Mouse (Mus musculus): Measurements from ENCODE around the gene 4930518I15Rik. TPM values are rescaled to one million over a fixed set of nuclear protein-coding genes. Genes with fewer than 3 reads are reported as not detected.
"Not testable (repeated sequence)": the region's sequence is repeated elsewhere in the genome, so short reads cannot be mapped to it uniquely, and the experiment has no call there.

4930518I15Rik gene
- polyA plus RNA-seq, 1 experiment from 2014 or later, result 4.1 TPM

GRCm38 (mm10) chr2:156892821-156893220 lies 35.1 kb upstream of the 4930518I15Rik start:
- H3K4me2 ChIP-seq (replicated peaks; ENCODE audit: low read depth, low read length), result no peak overlapping the region
- H3K27me3 ChIP-seq (replicated peaks; ENCODE audit: insufficient read depth, low read length), result no peaks in the 10 kb centered on the region
- H3K9me3 ChIP-seq (ENCODE audit: low read length), result no peaks in the 10 kb centered on the region
- no peak overlapping the region for H3K27ac ChIP-seq (ENCODE audit: low read length)
- TF ChIP-seq EP300 (IDR thresholded peaks at IDR 0.05) (no peak), CTCF (IDR thresholded peaks at IDR 0.05) (no peak)
- no peaks in the 10 kb centered on the region for H3K4me1 ChIP-seq (ENCODE audit: insufficient read depth, low read depth, low read length)
- WGBS, result 68% methylated on average over 6 of the region's 6 CpGs
- DNase-seq (ENCODE audit: low spot score), result no peak
- ATAC-seq, result no peak
- H3K36me3 ChIP-seq (ENCODE audit: insufficient read depth, low read length), result no peaks in the 10 kb centered on the region
- no peak overlapping the region for H3K9ac ChIP-seq (replicated peaks; ENCODE audit: low read depth)
- H3K4me3 ChIP-seq (ENCODE audit: low read depth, low read length), result no peak overlapping the region

- no peaks in the 10 kb centered on the region for H3K9me3 ChIP-seq (ENCODE audit: low read length)
- no peaks in the 10 kb centered on the region for H3K4me1 ChIP-seq (ENCODE audit: insufficient read depth, low read depth, low read length)
- DNase-seq (ENCODE audit: low spot score), result no peak
- no peak for TF ChIP-seq EP300 (IDR thresholded peaks at IDR 0.05)
- no peak for TF ChIP-seq CTCF (IDR thresholded peaks at IDR 0.05)
- H3K27me3 ChIP-seq (replicated peaks; ENCODE audit: insufficient read depth, low read length), result no peaks in the 10 kb centered on the region
- no peak overlapping the region for H3K4me3 ChIP-seq (ENCODE audit: low read depth, low read length)
- no peak for ATAC-seq
- H3K36me3 ChIP-seq (ENCODE audit: insufficient read depth, low read length), result no peaks in the 10 kb centered on the region
- no peak overlapping the region for H3K9ac ChIP-seq (replicated peaks; ENCODE audit: low read depth)
- no peak overlapping the region for H3K27ac ChIP-seq (ENCODE audit: low read length)
- no peak overlapping the region for H3K4me2 ChIP-seq (replicated peaks; ENCODE audit: low read depth, low read length)
- WGBS, result 30% methylated on average over 3 of the region's 3 CpGs
These were observed 34.5 kb upstream of the 4930518I15Rik start for GRCm38 (mm10) chr2:156892240-156892639.

GRCm38 (mm10) chr2:156888490-156888889 lies 30.7 kb upstream of the 4930518I15Rik start:
- Histone ChIP-seq H3K36me3 (ENCODE audit: insufficient read depth, low read length) (no peaks in the 10 kb centered on the region), H3K9ac (replicated peaks; ENCODE audit: low read depth) (no peak overlapping the region), H3K9me3 (ENCODE audit: low read length) (no peaks in the 10 kb centered on the region), H3K27ac (ENCODE audit: low read length) (no peak overlapping the region), H3K27me3 (replicated peaks; ENCODE audit: insufficient read depth, low read length) (no peaks in the 10 kb centered on the region), H3K4me2 (replicated peaks; ENCODE audit: low read depth, low read length) (no peak overlapping the region), H3K4me3 (ENCODE audit: low read depth, low read length) (no peak overlapping the region), H3K4me1 (ENCODE audit: insufficient read depth, low read depth, low read length) (no peaks in the 10 kb centered on the region)
- TF ChIP-seq CTCF (IDR thresholded peaks at IDR 0.05), result no peak
- TF ChIP-seq EP300 (IDR thresholded peaks at IDR 0.05), result no peak
- WGBS, result 54% methylated on average over 3 of the region's 3 CpGs
- DNase-seq (ENCODE audit: low spot score) (no peak), ATAC-seq (no peak)

GRCm38 (mm10) chr2:156887017-156887416 lies 29.3 kb upstream of the 4930518I15Rik start, which contains the start of gene Sla2:
Gene Sla2, minus strand, starts transcription at chr2:156887192.
- no peaks in the 10 kb centered on the region for H3K36me3 ChIP-seq (ENCODE audit: insufficient read depth, low read length)
- WGBS, result 48% methylated on average over 6 of the region's 6 CpGs
- H3K4me3 ChIP-seq (ENCODE audit: low read depth, low read length), result no peak within 1 kb of the TSS
- no peak within 1 kb of the TSS for H3K9ac ChIP-seq (replicated peaks; ENCODE audit: low read depth)
- DNase-seq (ENCODE audit: low spot score) (no peak), ATAC-seq (no peak)
- no peaks in the 10 kb centered on the region for H3K4me1 ChIP-seq (ENCODE audit: insufficient read depth, low read depth, low read length)
- H3K4me2 ChIP-seq (replicated peaks; ENCODE audit: low read depth, low read length), result no peak within 1 kb of the TSS
- H3K27me3 ChIP-seq (replicated peaks; ENCODE audit: insufficient read depth, low read length), result no peaks in the 10 kb centered on the region
- no peak within 1 kb of the TSS for H3K27ac ChIP-seq (ENCODE audit: low read length)
- TF ChIP-seq CTCF (IDR thresholded peaks at IDR 0.05) (no peak), EP300 (IDR thresholded peaks at IDR 0.05) (no peak)
- H3K9me3 ChIP-seq (ENCODE audit: low read length), result no peaks in the 10 kb centered on the region

- no peak overlapping the region for H3K27ac ChIP-seq (ENCODE audit: low read length)
- DNase-seq (ENCODE audit: low spot score) (no peak), ATAC-seq (no peak)
- no peak overlapping the region for H3K4me2 ChIP-seq (replicated peaks; ENCODE audit: low read depth, low read length)
- WGBS, result 73% methylated on average over 10 of the region's 10 CpGs
- H3K9ac ChIP-seq (replicated peaks; ENCODE audit: low read depth), result no peak overlapping the region
- TF ChIP-seq CTCF (IDR thresholded peaks at IDR 0.05) (no peak), EP300 (IDR thresholded peaks at IDR 0.05) (no peak)
- H3K27me3 ChIP-seq (replicated peaks; ENCODE audit: insufficient read depth, low read length), result no peaks in the 10 kb centered on the region
- H3K36me3 ChIP-seq (ENCODE audit: insufficient read depth, low read length), result no peaks in the 10 kb centered on the region
- H3K4me3 ChIP-seq (ENCODE audit: low read depth, low read length), result no peak overlapping the region
- H3K4me1 ChIP-seq (ENCODE audit: insufficient read depth, low read depth, low read length), result no peaks in the 10 kb centered on the region
- H3K9me3 ChIP-seq (ENCODE audit: low read length), result no peaks in the 10 kb centered on the region
These were observed 28.4 kb upstream of the 4930518I15Rik start for GRCm38 (mm10) chr2:156886084-156886631.

GRCm38 (mm10) chr2:156885666-156886065 lies 27.9 kb upstream of the 4930518I15Rik start:
- not testable (repeated sequence) for H3K36me3 ChIP-seq (ENCODE audit: insufficient read depth, low read length); ATAC-seq; H3K4me2 ChIP-seq (replicated peaks; ENCODE audit: low read depth, low read length); H3K9ac ChIP-seq (replicated peaks; ENCODE audit: low read depth); H3K9me3 ChIP-seq (ENCODE audit: low read length); DNase-seq (ENCODE audit: low spot score); H3K4me3 ChIP-seq (ENCODE audit: low read depth, low read length); H3K27ac ChIP-seq (ENCODE audit: low read length); H3K27me3 ChIP-seq (replicated peaks; ENCODE audit: insufficient read depth, low read length); H3K4me1 ChIP-seq (ENCODE audit: insufficient read depth, low read depth, low read length)
- 59% methylated on average over 2 of the region's 2 CpGs for WGBS
- TF ChIP-seq CTCF (IDR thresholded peaks at IDR 0.05), result peak; percentile 34
